Mouse (Mus musculus): ENCODE results near the gene Dock8. TPM values are rescaled to one million over a fixed set of nuclear protein-coding genes. Genes with fewer than 3 reads are reported as not detected.

Dock8 gene
- polyA plus RNA-seq (2012; ENCODE audit: low replicate concordance), result 2.6 and 7.8 TPM in 2 replicates

GRCm38 (mm10) chr19:24999201-24999886 is at the start of gene Dock8:
Dock8 (plus strand) TSS chr19:24999534.

GRCm38 (mm10) chr19:24961172-24961962 is 38.0 kb upstream of the Dock8 start, which contains the start of gene Cbwd1:
Cbwd1 (minus strand) TSS chr19:24961610.

GRCm38 (mm10) chr19:25236596-25237491 is 237.5 kb downstream of the Dock8 start, which contains the start of gene Kank1:
Kank1 (plus strand) TSS chr19:25236975.

Other genes with a start within 250 kb of the Dock8 start
- 0.44 TPM in 1 of 2 replicates, not detected in the other for gene Pgm5, start 137.7 kb upstream of the Dock8 start, polyA plus RNA-seq (2012; ENCODE audit: low replicate concordance)
- gene Gm10053, start 123.8 kb upstream of the Dock8 start, polyA plus RNA-seq (2012; ENCODE audit: low replicate concordance), result 0.31 TPM in 1 of 2 replicates, not detected in the other
- gene Foxd4, start 98.3 kb upstream of the Dock8 start, polyA plus RNA-seq (2012; ENCODE audit: low replicate concordance), result 0.11 and 0.20 TPM in 2 replicates
- 0.72 TPM in 1 of 2 replicates, not detected in the other for gene Cbwd1, start 37.9 kb upstream of the Dock8 start, polyA plus RNA-seq (2012; ENCODE audit: low replicate concordance)
- 0.06 and 0.08 TPM in 2 replicates for gene Kank1, start 237.4 kb downstream of the Dock8 start, polyA plus RNA-seq (2012; ENCODE audit: low replicate concordance)